8 mouse cellular contexts compared by ENCODE assay signal in the genomic region with DNA sequence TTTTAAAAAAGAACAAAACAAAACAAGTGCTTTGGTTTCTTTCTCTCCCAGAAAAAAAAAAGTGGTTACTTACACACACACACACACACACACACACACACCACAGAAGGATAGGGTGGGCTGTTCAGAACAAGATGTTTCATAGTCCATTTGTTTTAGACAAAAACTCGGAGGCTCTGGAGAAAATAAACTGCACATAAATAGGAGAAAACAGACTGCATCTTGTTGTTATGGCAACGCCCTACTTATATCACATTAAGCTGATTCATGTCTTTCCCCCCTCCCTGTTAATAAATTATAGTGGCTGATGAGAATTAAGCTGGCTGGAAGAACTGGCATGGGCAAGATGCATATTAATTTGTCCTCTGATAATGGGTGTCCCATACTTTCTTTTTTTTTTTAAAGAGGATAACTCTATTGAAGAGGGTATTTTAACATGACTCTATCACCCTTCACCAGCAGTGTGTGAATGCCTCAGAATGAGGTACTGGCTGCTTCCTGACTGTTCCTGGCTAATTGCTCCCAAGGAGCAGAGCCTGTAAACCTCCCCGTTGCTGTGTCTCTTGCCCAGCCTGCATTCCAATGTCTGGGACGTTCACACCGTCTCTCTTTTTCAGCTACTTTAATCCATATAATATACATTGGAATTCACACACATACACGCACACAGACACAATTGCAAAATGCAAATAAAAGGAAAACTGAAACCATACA.
DNase-seq lines count a peak whose midpoint lies in the region; ATAC-seq and TF ChIP-seq lines count a peak whose summit lies in the region.

No protein-coding gene starts in this region.

- no peak overlapping the region for H3K9ac ChIP-seq in kidney, postnatal 0 days (ENCODE audit: low read depth, low read length)
- no peak overlapping the region for H3K9ac ChIP-seq in embryonic facial prominence, embryonic 14.5 days (ENCODE audit: low read depth, low read length)
- no peak overlapping the region for H3K9ac ChIP-seq in midbrain, embryonic 15.5 days

- 25% methylated on average over 6 of the region's 6 CpGs for WGBS in kidney, postnatal 0 days
- 51% methylated on average over 6 of the region's 6 CpGs for WGBS in embryonic facial prominence, embryonic 14.5 days
- WGBS in midbrain, embryonic 15.5 days, result 28% methylated on average over 6 of the region's 6 CpGs

- DNase-seq in kidney, postnatal 0 days (ENCODE audit: low spot score), result peak; percentile 87
- no peak for DNase-seq in kidney, postnatal 4 days
- peak; percentile 51 for DNase-seq in MN1 (ENCODE audit: low spot score)
- DNase-seq in embryonic facial prominence, embryonic 14.5 days (ENCODE audit: low spot score), result peak; percentile 67
- DNase-seq in embryo, embryonic 10.5 days (ENCODE audit: low spot score), result no peak
- DNase-seq in cerebellum, adult 11 months, result no peak
- no peak for DNase-seq in embryo, embryonic 9.5 days (ENCODE audit: extremely low spot score)

- H3K36me3 ChIP-seq in kidney, postnatal 0 days (ENCODE audit: insufficient read depth, low read length), result no peaks in the 10 kb centered on the region
- no peaks in the 10 kb centered on the region for H3K36me3 ChIP-seq in embryonic facial prominence, embryonic 14.5 days (ENCODE audit: control insufficient read depth, insufficient read depth, low read length)
- H3K36me3 ChIP-seq in midbrain, embryonic 15.5 days (replicated peaks), result no peaks in the 10 kb centered on the region

- H3K9me3 ChIP-seq in kidney, postnatal 0 days (replicated peaks; ENCODE audit: low read length), result no peaks in the 10 kb centered on the region
- no peaks in the 10 kb centered on the region for H3K9me3 ChIP-seq in embryonic facial prominence, embryonic 14.5 days (ENCODE audit: control insufficient read depth, low read length)
- H3K9me3 ChIP-seq in midbrain, embryonic 15.5 days, result no peaks in the 10 kb centered on the region

- H3K27me3 ChIP-seq in kidney, postnatal 0 days (ENCODE audit: insufficient read depth, low read length), result no peaks in the 10 kb centered on the region
- H3K27me3 ChIP-seq in embryonic facial prominence, embryonic 14.5 days (replicated peaks; ENCODE audit: control insufficient read depth, insufficient read depth, low read length), result no peaks in the 10 kb centered on the region
- H3K27me3 ChIP-seq in midbrain, embryonic 15.5 days (replicated peaks), result no peaks in the 10 kb centered on the region

- no peak overlapping the region for H3K4me3 ChIP-seq in kidney, postnatal 0 days (replicated peaks; ENCODE audit: low read depth, low read length)
- no peak overlapping the region for H3K4me3 ChIP-seq in embryonic facial prominence, embryonic 14.5 days (ENCODE audit: low read depth, low read length)
- H3K4me3 ChIP-seq in midbrain, embryonic 15.5 days, result no peak overlapping the region

- TF ChIP-seq CTCF in kidney, postnatal 0 days (IDR thresholded peaks at IDR 0.05; ENCODE audit: low read depth), result no peak

- no peaks in the 10 kb centered on the region for H3K4me1 ChIP-seq in kidney, postnatal 0 days (replicated peaks; ENCODE audit: insufficient read depth, low read length)
- no peaks in the 10 kb centered on the region for H3K4me1 ChIP-seq in embryonic facial prominence, embryonic 14.5 days (ENCODE audit: control insufficient read depth, insufficient read depth, low read length)
- peaks cover 18% of the 10 kb centered on the region for H3K4me1 ChIP-seq in midbrain, embryonic 15.5 days

- H3K27ac ChIP-seq in kidney, postnatal 0 days, result peak overlapping the region; percentile 75; the same call in 1 of the 2 replicates
- H3K27ac ChIP-seq in embryonic facial prominence, embryonic 14.5 days (replicated peaks; ENCODE audit: low read depth, low read length), result no peak overlapping the region
- peak overlapping the region; percentile 78 for H3K27ac ChIP-seq in midbrain, embryonic 15.5 days

- peak overlapping the region; percentile 13; the same call in 1 of the 2 replicates for H3K4me2 ChIP-seq in kidney, postnatal 0 days (ENCODE audit: low read length)
- H3K4me2 ChIP-seq in embryonic facial prominence, embryonic 14.5 days (ENCODE audit: low read depth, low read length), result no peak overlapping the region
- no peak overlapping the region for H3K4me2 ChIP-seq in midbrain, embryonic 15.5 days

- no peak; the same call in 1 of the 2 replicates for ATAC-seq in kidney, postnatal 0 days (replicated peaks; ENCODE audit: low FRiP score, low read depth)
- peak; percentile 37; the same call in 1 of the 2 replicates for ATAC-seq in embryonic facial prominence, embryonic 14.5 days (ENCODE audit: low read depth)
- ATAC-seq in midbrain, embryonic 15.5 days (replicated peaks), result peak; percentile 87

Comparison
In these comparisons a context has a peak if more than half of its experiments do, and no peak if none do; other contexts are left out.
1. DNase-seq: peak in kidney, postnatal 0 days (single experiment), MN1 (single experiment) and embryonic facial prominence, embryonic 14.5 days (single experiment); none in kidney, postnatal 4 days (0 of 2), embryo, embryonic 10.5 days (single experiment), cerebellum, adult 11 months (single experiment) and embryo, embryonic 9.5 days (single experiment).